Mouse (Mus musculus): ENCODE measurements around the gene Tmem181a. TPM values are rescaled to one million over a fixed set of nuclear protein-coding genes. Genes with fewer than 3 reads are reported as not detected.
"Not testable (repeated sequence)": the region's sequence is repeated elsewhere in the genome, so short reads cannot be mapped to it uniquely, and the experiment has no call there.

Tmem181a gene
- polyA plus RNA-seq, 1 experiment from 2014 or later: 23.0 TPM

DNA sequence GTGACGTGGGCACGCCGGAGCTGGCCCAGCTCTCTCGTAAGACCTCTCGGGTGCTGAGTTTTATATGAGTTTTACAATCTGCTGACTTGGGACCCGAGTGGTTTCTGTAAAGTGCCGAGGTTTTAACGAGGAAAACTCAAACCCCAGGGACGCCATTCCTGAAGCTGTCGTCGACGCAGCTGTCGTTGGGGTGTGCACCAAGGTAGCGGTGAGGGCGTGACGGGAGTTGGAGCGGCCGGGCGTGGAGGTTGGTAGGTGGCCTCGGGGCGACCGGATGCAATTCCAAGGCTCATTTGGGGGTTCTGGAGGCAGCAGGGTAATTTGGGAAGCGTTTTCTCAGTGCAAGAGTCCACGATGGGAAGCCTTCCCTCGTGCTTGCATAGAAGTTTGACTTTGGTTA, 14.2 kb downstream of the Tmem181a start:
- DNase-seq (ENCODE audit: low spot score): peak; percentile 62
- peak overlapping the region; percentile 53 for H3K4me2 ChIP-seq (ENCODE audit: low read length)
- not testable (repeated sequence) for H3K36me3 ChIP-seq (ENCODE audit: control insufficient read depth, insufficient read depth, low read length); H3K9me3 ChIP-seq (ENCODE audit: control insufficient read depth, low read length); H3K27ac ChIP-seq (ENCODE audit: low read depth); H3K27me3 ChIP-seq (replicated peaks; ENCODE audit: control insufficient read depth, insufficient read depth, low read length); H3K4me1 ChIP-seq (replicated peaks; ENCODE audit: control insufficient read depth, insufficient read depth, low read length)
- peak; percentile 24; the same call in 1 of the 2 replicates for ATAC-seq (replicated peaks; ENCODE audit: low FRiP score, low TSS enrichment, low read depth)
- H3K9ac ChIP-seq (ENCODE audit: low read length): peak overlapping the region; percentile 52
- peak overlapping the region; percentile 41 for H3K4me3 ChIP-seq (ENCODE audit: low read depth, low read length)
- WGBS: 0% methylated on average over 25 of the region's 25 CpGs

DNA sequence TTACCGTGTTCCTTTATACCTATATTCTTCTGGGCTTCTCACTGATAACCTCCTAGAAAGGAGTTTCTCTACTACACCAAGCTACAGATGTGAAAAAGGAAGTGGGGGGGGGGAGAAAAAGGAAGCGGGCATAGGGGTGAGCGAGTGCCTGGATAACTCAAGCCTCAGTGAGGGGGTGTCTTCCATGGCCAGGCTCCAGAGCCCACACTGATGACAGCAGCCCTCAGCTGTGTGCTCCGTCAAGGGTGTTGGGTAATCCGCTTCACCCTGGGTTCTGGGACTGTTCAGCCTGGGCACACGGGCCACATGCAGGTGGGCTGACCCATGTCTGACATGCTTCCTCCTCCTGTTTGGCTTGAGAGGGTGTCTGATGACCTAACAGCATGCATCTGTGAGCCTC, 15.3 kb downstream of the Tmem181a start:
- H3K27ac ChIP-seq (ENCODE audit: low read depth); ATAC-seq (replicated peaks; ENCODE audit: low FRiP score, low TSS enrichment, low read depth); DNase-seq (ENCODE audit: low spot score); H3K9ac ChIP-seq (ENCODE audit: low read length); H3K9me3 ChIP-seq (ENCODE audit: control insufficient read depth, low read length); H3K4me2 ChIP-seq (ENCODE audit: low read length); H3K27me3 ChIP-seq (replicated peaks; ENCODE audit: control insufficient read depth, insufficient read depth, low read length); H3K36me3 ChIP-seq (ENCODE audit: control insufficient read depth, insufficient read depth, low read length); H3K4me3 ChIP-seq (ENCODE audit: low read depth, low read length); H3K4me1 ChIP-seq (replicated peaks; ENCODE audit: control insufficient read depth, insufficient read depth, low read length): not testable (repeated sequence)
- 89% methylated on average over 6 of the region's 6 CpGs for WGBS

DNA sequence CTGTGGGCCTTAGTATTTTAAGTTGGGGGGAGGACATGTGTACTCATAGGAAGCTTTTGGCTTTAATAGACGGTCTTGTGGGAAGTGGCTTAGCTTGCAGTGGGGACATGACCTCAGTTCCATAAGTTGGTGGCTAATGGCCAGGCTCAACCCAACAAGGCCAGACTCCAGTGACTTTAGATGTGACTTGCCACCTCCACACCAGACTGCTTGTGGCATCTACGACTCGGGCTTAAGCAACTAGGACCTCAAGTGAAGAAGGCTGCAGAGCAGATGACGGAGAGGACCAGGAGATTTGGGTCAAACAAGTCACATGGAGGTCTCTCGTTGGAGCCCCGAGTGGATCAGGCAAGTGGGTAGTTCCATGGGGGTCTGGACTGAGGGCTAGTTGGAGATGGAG, 18.0 kb downstream of the Tmem181a start:
- DNase-seq (ENCODE audit: low spot score); H3K9me3 ChIP-seq (ENCODE audit: control insufficient read depth, low read length); H3K27me3 ChIP-seq (replicated peaks; ENCODE audit: control insufficient read depth, insufficient read depth, low read length); ATAC-seq (replicated peaks; ENCODE audit: low FRiP score, low TSS enrichment, low read depth); H3K4me2 ChIP-seq (ENCODE audit: low read length); H3K4me1 ChIP-seq (replicated peaks; ENCODE audit: control insufficient read depth, insufficient read depth, low read length); H3K36me3 ChIP-seq (ENCODE audit: control insufficient read depth, insufficient read depth, low read length); H3K27ac ChIP-seq (ENCODE audit: low read depth); H3K4me3 ChIP-seq (ENCODE audit: low read depth, low read length); H3K9ac ChIP-seq (ENCODE audit: low read length): not testable (repeated sequence)
- WGBS: 89% methylated on average over 4 of the region's 6 CpGs

DNA sequence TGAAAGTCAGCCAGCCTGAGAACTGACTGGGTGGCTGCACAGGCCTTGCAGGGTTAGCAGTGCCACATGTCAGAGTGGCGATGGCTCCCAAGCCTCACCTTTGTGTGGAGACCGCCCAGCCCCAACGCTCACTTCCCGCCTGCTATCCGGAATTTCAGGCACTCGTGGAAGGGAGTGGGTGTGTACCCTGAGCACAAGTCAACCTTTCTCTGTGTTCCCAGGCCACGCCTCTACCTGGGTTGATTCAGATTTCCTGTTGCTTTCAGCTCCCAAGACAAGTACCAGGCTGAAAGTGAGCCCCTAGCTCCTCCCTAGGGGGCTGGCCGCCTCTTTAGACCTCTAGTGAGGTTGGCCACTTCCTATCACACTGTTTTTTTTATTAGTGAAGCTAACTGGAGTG, 22.5 kb downstream of the Tmem181a start:
- 52% methylated on average over 8 of the region's 8 CpGs for WGBS
- peak; percentile 50 for DNase-seq (ENCODE audit: low spot score)

DNA sequence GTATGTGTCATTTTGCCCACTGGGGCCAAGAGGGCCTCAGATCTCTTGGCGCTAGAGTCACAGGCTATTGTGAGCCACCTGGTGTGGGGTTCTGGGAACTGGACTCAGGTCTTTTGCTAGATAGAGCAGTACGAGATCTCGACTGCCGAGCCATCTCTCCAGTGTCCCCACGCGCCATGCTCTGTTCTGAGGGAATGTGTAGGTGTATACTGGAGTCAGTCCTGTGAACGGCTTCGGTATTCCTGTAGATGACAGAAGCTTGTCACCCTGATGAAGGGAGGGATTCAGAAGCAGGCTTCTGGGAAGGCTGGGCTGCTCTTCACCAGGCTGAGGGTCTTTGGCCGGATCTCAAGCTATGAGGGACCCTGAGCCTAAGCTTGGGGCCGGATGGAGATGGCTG, 23.1 kb downstream of the Tmem181a start:
- not testable (repeated sequence) for H3K27ac ChIP-seq (ENCODE audit: low read depth); H3K4me3 ChIP-seq (ENCODE audit: low read depth, low read length); H3K4me2 ChIP-seq (ENCODE audit: low read length); H3K4me1 ChIP-seq (replicated peaks; ENCODE audit: control insufficient read depth, insufficient read depth, low read length); H3K9me3 ChIP-seq (ENCODE audit: control insufficient read depth, low read length); H3K36me3 ChIP-seq (ENCODE audit: control insufficient read depth, insufficient read depth, low read length); H3K9ac ChIP-seq (ENCODE audit: low read length); DNase-seq (ENCODE audit: low spot score); H3K27me3 ChIP-seq (replicated peaks; ENCODE audit: control insufficient read depth, insufficient read depth, low read length)
- 0 out of 2 replicates have a peak, but pooled peaks have one; percentile 44 for ATAC-seq (replicated peaks; ENCODE audit: low FRiP score, low TSS enrichment, low read depth)
- WGBS: 91% methylated on average over 8 of the region's 10 CpGs

More for the DNA sequence above, 22.5 kb downstream of the Tmem181a start:
- not testable (repeated sequence) for H3K4me1 ChIP-seq (replicated peaks; ENCODE audit: control insufficient read depth, insufficient read depth, low read length); H3K36me3 ChIP-seq (ENCODE audit: control insufficient read depth, insufficient read depth, low read length); H3K9me3 ChIP-seq (ENCODE audit: control insufficient read depth, low read length); H3K4me3 ChIP-seq (ENCODE audit: low read depth, low read length); H3K27ac ChIP-seq (ENCODE audit: low read depth); H3K9ac ChIP-seq (ENCODE audit: low read length); H3K27me3 ChIP-seq (replicated peaks; ENCODE audit: control insufficient read depth, insufficient read depth, low read length); H3K4me2 ChIP-seq (ENCODE audit: low read length)
- peak; percentile 65; the same call in 1 of the 2 replicates for ATAC-seq (replicated peaks; ENCODE audit: low FRiP score, low TSS enrichment, low read depth)

DNA sequence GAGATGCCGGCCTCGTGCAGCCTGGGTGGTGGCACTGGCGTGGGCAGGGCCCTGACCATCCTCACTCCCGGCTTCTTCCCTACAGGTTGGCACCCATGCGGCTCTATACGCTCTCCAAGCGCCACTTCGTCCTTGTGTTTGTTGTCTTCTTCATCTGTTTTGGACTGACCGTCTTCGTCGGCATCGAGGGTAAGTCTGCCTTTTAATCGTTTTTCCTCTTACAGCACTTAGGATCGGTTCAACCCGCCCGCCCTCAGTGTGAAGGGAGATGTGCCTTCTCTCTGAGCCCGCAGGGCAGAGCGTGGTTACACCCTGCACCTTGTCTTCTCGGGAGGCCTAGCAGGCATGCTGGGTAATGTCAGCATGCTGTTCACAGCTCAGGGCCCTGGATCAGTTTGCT, 23.9 kb downstream of the Tmem181a start:
- not testable (repeated sequence) for H3K36me3 ChIP-seq (ENCODE audit: control insufficient read depth, insufficient read depth, low read length); H3K27ac ChIP-seq (ENCODE audit: low read depth); H3K4me1 ChIP-seq (replicated peaks; ENCODE audit: control insufficient read depth, insufficient read depth, low read length); H3K9ac ChIP-seq (ENCODE audit: low read length); H3K9me3 ChIP-seq (ENCODE audit: control insufficient read depth, low read length); H3K27me3 ChIP-seq (replicated peaks; ENCODE audit: control insufficient read depth, insufficient read depth, low read length); H3K4me3 ChIP-seq (ENCODE audit: low read depth, low read length); H3K4me2 ChIP-seq (ENCODE audit: low read length); DNase-seq (ENCODE audit: low spot score); ATAC-seq (replicated peaks; ENCODE audit: low FRiP score, low TSS enrichment, low read depth)
- 95% methylated on average over 17 of the region's 19 CpGs for WGBS

DNA sequence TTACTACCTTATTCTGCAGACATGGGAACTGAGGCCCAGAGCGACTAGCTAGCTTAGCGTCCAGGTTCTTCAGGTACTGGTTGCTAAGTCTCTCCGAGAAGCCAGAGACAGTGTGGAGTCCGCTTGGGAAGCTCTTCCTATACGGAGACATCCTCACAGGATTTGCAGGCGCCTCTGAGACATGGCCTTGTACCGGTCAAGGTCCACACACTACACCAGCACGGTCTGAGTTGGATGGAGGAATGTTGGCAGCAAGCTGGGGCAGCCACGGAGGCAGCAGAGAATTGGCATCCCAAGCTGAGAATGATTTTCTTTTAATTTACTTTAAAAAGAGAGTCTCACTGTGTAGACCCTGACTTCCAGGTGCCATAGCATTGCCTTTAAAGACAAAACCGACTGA, 26.5 kb downstream of the Tmem181a start:
- not testable (repeated sequence) for DNase-seq (ENCODE audit: low spot score); H3K4me3 ChIP-seq (ENCODE audit: low read depth, low read length); H3K9me3 ChIP-seq (ENCODE audit: control insufficient read depth, low read length); H3K27me3 ChIP-seq (replicated peaks; ENCODE audit: control insufficient read depth, insufficient read depth, low read length); ATAC-seq (replicated peaks; ENCODE audit: low FRiP score, low TSS enrichment, low read depth); H3K4me1 ChIP-seq (replicated peaks; ENCODE audit: control insufficient read depth, insufficient read depth, low read length); H3K36me3 ChIP-seq (ENCODE audit: control insufficient read depth, insufficient read depth, low read length); H3K4me2 ChIP-seq (ENCODE audit: low read length); H3K27ac ChIP-seq (ENCODE audit: low read depth); H3K9ac ChIP-seq (ENCODE audit: low read length)
- WGBS: 92% methylated on average over 7 of the region's 10 CpGs

DNA sequence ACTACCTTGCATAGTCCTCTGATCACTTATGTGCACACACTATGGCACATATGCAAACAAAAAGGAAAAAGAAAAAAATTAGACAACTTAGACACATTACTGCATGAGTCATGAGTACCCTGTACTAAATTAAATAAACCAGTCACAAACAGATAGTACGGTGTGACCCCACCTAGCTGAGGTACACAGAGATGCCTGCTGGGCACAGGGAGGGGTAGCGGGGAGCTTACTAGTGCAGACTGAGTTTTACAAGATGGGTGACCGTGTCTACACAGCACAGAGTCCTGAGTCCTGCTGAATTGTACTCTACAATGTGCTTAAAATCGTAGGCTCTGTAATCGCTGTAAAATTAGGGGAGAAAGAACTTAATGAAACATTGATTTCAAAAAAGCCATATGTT, 29.5 kb downstream of the Tmem181a start:
- H3K36me3 ChIP-seq (ENCODE audit: control insufficient read depth, insufficient read depth, low read length); ATAC-seq (replicated peaks; ENCODE audit: low FRiP score, low TSS enrichment, low read depth); DNase-seq (ENCODE audit: low spot score); H3K9me3 ChIP-seq (ENCODE audit: control insufficient read depth, low read length); H3K9ac ChIP-seq (ENCODE audit: low read length); H3K4me2 ChIP-seq (ENCODE audit: low read length); H3K27ac ChIP-seq (ENCODE audit: low read depth); H3K4me3 ChIP-seq (ENCODE audit: low read depth, low read length); H3K27me3 ChIP-seq (replicated peaks; ENCODE audit: control insufficient read depth, insufficient read depth, low read length); H3K4me1 ChIP-seq (replicated peaks; ENCODE audit: control insufficient read depth, insufficient read depth, low read length): not testable (repeated sequence)
- 95% methylated on average over 5 of the region's 5 CpGs for WGBS

DNA sequence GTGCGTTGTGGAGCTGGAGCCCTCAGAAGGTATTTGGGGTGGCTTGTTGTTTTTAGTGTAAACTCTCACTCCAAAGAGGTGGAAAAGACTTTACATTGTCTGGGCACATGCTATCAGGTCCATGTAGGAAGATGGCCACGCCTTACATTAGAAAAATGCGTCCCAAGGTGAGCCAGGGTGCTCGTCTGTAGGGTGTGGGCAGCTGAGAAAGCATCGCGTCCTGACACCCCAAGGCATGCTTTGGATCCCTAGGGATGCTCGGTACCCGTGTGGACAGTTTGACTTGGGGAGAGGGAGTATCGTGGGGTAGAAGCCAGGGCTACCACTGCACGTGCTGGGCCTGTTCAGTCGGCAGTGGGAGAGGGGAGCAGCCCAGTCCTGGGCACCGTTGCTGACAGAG, 32.4 kb downstream of the Tmem181a start:
- ATAC-seq (replicated peaks; ENCODE audit: low FRiP score, low TSS enrichment, low read depth); H3K4me3 ChIP-seq (ENCODE audit: low read depth, low read length); H3K4me2 ChIP-seq (ENCODE audit: low read length); H3K9ac ChIP-seq (ENCODE audit: low read length); H3K27ac ChIP-seq (ENCODE audit: low read depth); DNase-seq (ENCODE audit: low spot score); H3K36me3 ChIP-seq (ENCODE audit: control insufficient read depth, insufficient read depth, low read length); H3K4me1 ChIP-seq (replicated peaks; ENCODE audit: control insufficient read depth, insufficient read depth, low read length); H3K27me3 ChIP-seq (replicated peaks; ENCODE audit: control insufficient read depth, insufficient read depth, low read length); H3K9me3 ChIP-seq (ENCODE audit: control insufficient read depth, low read length): not testable (repeated sequence)
- whole genome bisulfite sequencing: 96% methylated on average over 9 of the region's 12 CpGs
